23 mouse cellular contexts compared by ENCODE assay signal in genomic region chr13:103829623-103830135, GRCm38 (mm10). TPM values are rescaled to one million over a fixed set of nuclear protein-coding genes. Genes with fewer than 3 reads are reported as not detected.
A peak's percentile ranks its signal among the peaks of the same experiment; 100 is the strongest.
DNase-seq lines count a peak whose midpoint lies in the region; ATAC-seq and TF ChIP-seq lines count a peak whose summit lies in the region.
"Had no signal": no experiment of that assay in that cellular context is flagged by ENCODE, and none has a peak within 500 bp of the region (broad histone marks: within the 10 kb centered on the region; RNA-seq: fewer than 3 reads in every experiment).

No protein-coding gene starts in this region.

- H3K9me3 ChIP-seq in kidney, postnatal 0 days (replicated peaks; ENCODE audit: low read length), result no peaks in the 10 kb centered on the region
- H3K9me3 ChIP-seq in limb, embryonic 13.5 days, result no peaks in the 10 kb centered on the region
- no peaks in the 10 kb centered on the region for H3K9me3 ChIP-seq in limb, embryonic 15.5 days
- H3K9me3 ChIP-seq: embryonic facial prominence, embryonic 10.5 days; embryonic facial prominence, embryonic 12.5 days; forebrain, embryonic 13.5 days; forebrain, embryonic 15.5 days; G1E had no signal

- intact Hi-C loops in heart, postnatal 25 days (cut with DNase I), result no loop called here

- peak; percentile 44 for DNase-seq in kidney, postnatal 0 days (ENCODE audit: low spot score)
- no peak for DNase-seq in kidney, adult 18-20 months
- no peak for DNase-seq in heart, postnatal 25 days (ENCODE audit: low spot score)
- DNase-seq: adrenal gland, adult 8-10 months; adrenal gland, postnatal 14 days; adrenal gland, postnatal 36 days; B cell, adult 2 months; cerebellum, adult 11-12 months; cerebellum, adult 2 months; cerebellum, adult 9-10 months; cerebellum, postnatal 10 days; cerebellum, postnatal 25 days had no signal

- 69% methylated on average over 2 of the region's 2 CpGs for WGBS in kidney, postnatal 0 days
- 43% methylated on average over 2 of the region's 2 CpGs for WGBS in limb, embryonic 13.5 days
- WGBS in limb, embryonic 15.5 days, result 39% methylated on average over 2 of the region's 2 CpGs

- no peaks in the 10 kb centered on the region for H3K4me1 ChIP-seq in kidney, postnatal 0 days (replicated peaks; ENCODE audit: insufficient read depth, low read length)
- peaks cover 8% of the 10 kb centered on the region for H3K4me1 ChIP-seq in limb, embryonic 13.5 days
- H3K4me1 ChIP-seq in limb, embryonic 15.5 days, result no peaks in the 10 kb centered on the region
- H3K4me1 ChIP-seq: embryonic facial prominence, embryonic 10.5 days; embryonic facial prominence, embryonic 12.5 days; forebrain, embryonic 13.5 days; forebrain, embryonic 15.5 days had no signal

- no peak for ATAC-seq in kidney, postnatal 0 days (replicated peaks; ENCODE audit: low FRiP score, low read depth)
- ATAC-seq in limb, embryonic 13.5 days (ENCODE audit: low FRiP score, low read depth), result peak; percentile 89
- peak; percentile 35; the same call in 1 of the 2 replicates for ATAC-seq in limb, embryonic 15.5 days (ENCODE audit: insufficient number of reproducible peaks, low FRiP score, low TSS enrichment, low read depth)
- ATAC-seq: activated CD4-positive, CD25-positive, alpha-beta regulatory T cell, adult 4 months; CD4-positive, CD25-positive, alpha-beta regulatory T cell, adult 4 months; forebrain, embryonic 13.5 days; forebrain, embryonic 15.5 days; Patski had no signal

- H3K27ac ChIP-seq in kidney, postnatal 0 days, result no peak overlapping the region
- H3K27ac ChIP-seq in limb, embryonic 13.5 days, result peak overlapping the region; percentile 72
- no peak overlapping the region for H3K27ac ChIP-seq in limb, embryonic 15.5 days
- H3K27ac ChIP-seq: embryonic facial prominence, embryonic 10.5 days; embryonic facial prominence, embryonic 12.5 days; forebrain, embryonic 13.5 days; forebrain, embryonic 15.5 days had no signal

- H3K9ac ChIP-seq in kidney, postnatal 0 days (ENCODE audit: low read depth, low read length), result no peak overlapping the region
- H3K9ac ChIP-seq in limb, embryonic 13.5 days, result no peak overlapping the region
- no peak overlapping the region for H3K9ac ChIP-seq in limb, embryonic 15.5 days
- H3K9ac ChIP-seq: embryonic facial prominence, embryonic 12.5 days; forebrain, embryonic 13.5 days; forebrain, embryonic 15.5 days had no signal

- H3K4me3 ChIP-seq in kidney, postnatal 0 days (replicated peaks; ENCODE audit: low read depth, low read length), result no peak overlapping the region
- H3K4me3 ChIP-seq in limb, embryonic 13.5 days, result no peak overlapping the region
- no peak overlapping the region for H3K4me3 ChIP-seq in limb, embryonic 15.5 days
- H3K4me3 ChIP-seq: embryonic facial prominence, embryonic 10.5 days; embryonic facial prominence, embryonic 12.5 days; forebrain, embryonic 13.5 days; forebrain, embryonic 15.5 days had no signal

- H3K27me3 ChIP-seq in kidney, postnatal 0 days (ENCODE audit: insufficient read depth, low read length), result no peaks in the 10 kb centered on the region
- H3K27me3 ChIP-seq in limb, embryonic 13.5 days, result no peaks in the 10 kb centered on the region
- H3K27me3 ChIP-seq in limb, embryonic 15.5 days, result no peaks in the 10 kb centered on the region
- H3K27me3 ChIP-seq: CH12.LX; embryonic facial prominence, embryonic 12.5 days; forebrain, embryonic 13.5 days; forebrain, embryonic 15.5 days; Patski had no signal

- no peak for TF ChIP-seq CTCF in kidney, postnatal 0 days (IDR thresholded peaks at IDR 0.05; ENCODE audit: low read depth)

- H3K36me3 ChIP-seq in kidney, postnatal 0 days (ENCODE audit: insufficient read depth, low read length), result peaks cover 18% of the 10 kb centered on the region
- H3K36me3 ChIP-seq in limb, embryonic 13.5 days, result peaks cover 31% of the 10 kb centered on the region
- peaks cover 20% of the 10 kb centered on the region for H3K36me3 ChIP-seq in limb, embryonic 15.5 days

- no peak overlapping the region for H3K4me2 ChIP-seq in kidney, postnatal 0 days (ENCODE audit: low read length)
- H3K4me2 ChIP-seq in limb, embryonic 13.5 days (replicated peaks), result no peak overlapping the region
- H3K4me2 ChIP-seq in limb, embryonic 15.5 days, result no peak overlapping the region
- H3K4me2 ChIP-seq: embryonic facial prominence, embryonic 12.5 days; forebrain, embryonic 13.5 days; forebrain, embryonic 15.5 days had no signal

RNA-seq across cellular contexts. Expression of gene Srek1, which starts 55.3 kb away (rescaled TPM):
- 46.3 and 55.2 TPM in 2 replicates for polyA plus RNA-seq in kidney, postnatal 0 days (2015; fragmentation: Nextera tagmentation; extraction: Ambion mirVana)
- 107 TPM in 2 replicates for polyA plus RNA-seq in limb, embryonic 13.5 days (2015; fragmentation: Nextera tagmentation; extraction: Ambion mirVana)
- 69.8 and 71.9 TPM in 2 replicates for polyA plus RNA-seq in limb, embryonic 15.5 days (2015; fragmentation: Nextera tagmentation; extraction: Ambion mirVana)
- 10 to 100 TPM; 20.5 to 22.8 TPM for total RNA-seq in heart, postnatal 25 days (2021)
